Mouse (Mus musculus) heart, postnatal 4 days (tissue): ENCODE measurements around the gene Vmn1r77. TPM values are rescaled to one million over a fixed set of nuclear protein-coding genes. Genes with fewer than 3 reads are reported as not detected.
"Not testable (repeated sequence)": the region's sequence is repeated elsewhere in the genome, so short reads cannot be mapped to it uniquely, and the experiment has no call there.

Source experiments
- DNase-seq: peaks from one replicate; pipeline ENCODE4 v3.0.0; 2021
- total RNA-seq, 2 experiments: library from RNA; stranded (reverse); gene quantifications; 2 replicates each; pipeline ENCODE4 v1.2.3; 2021

Gene Vmn1r77
- not detected for total RNA-seq

- DNase-seq: not testable (repeated sequence)
These were observed at the start of gene Vmn1r77 for GRCm38 (mm10) chr7:12036452-12036851. Gene Vmn1r77 (plus strand): TSS chr7:12036752.

- DNase-seq: not testable (repeated sequence)
These were observed 25.1 kb upstream of the Vmn1r77 start for GRCm38 (mm10) chr7:12011491-12011890.

- not testable (repeated sequence) for DNase-seq
These were observed 24.2 kb upstream of the Vmn1r77 start for GRCm38 (mm10) chr7:12012392-12012791.

GRCm38 (mm10) chr7:12013106-12013505 lies 23.4 kb upstream of the Vmn1r77 start:
- DNase-seq: no peak

- DNase-seq: not testable (repeated sequence)
These were observed 18.7 kb upstream of the Vmn1r77 start for GRCm38 (mm10) chr7:12017829-12018228.

GRCm38 (mm10) chr7:12040664-12041063 lies 4.1 kb downstream of the Vmn1r77 start:
- no peak for DNase-seq

Other genes starting within 250 kb of the Vmn1r77 start
- gene Vmn1r74, start 202.8 kb upstream of the Vmn1r77 start, total RNA-seq: not detected
- gene Vmn1r75, start 162.1 kb upstream of the Vmn1r77 start, total RNA-seq: not detected
- not detected for gene Vmn1r76, start 98.5 kb upstream of the Vmn1r77 start, total RNA-seq
- not detected for gene Vmn1r78, start 113.5 kb downstream of the Vmn1r77 start, total RNA-seq
- not detected for gene Vmn1r79, start 134.5 kb downstream of the Vmn1r77 start, total RNA-seq
- gene Vmn1r80, start 152.5 kb downstream of the Vmn1r77 start, total RNA-seq: not detected
- gene Vmn1r81, start 231.5 kb downstream of the Vmn1r77 start, total RNA-seq: not detected